Mouse (Mus musculus): ENCODE data around the gene Stk11.

Stk11 gene

DNA sequence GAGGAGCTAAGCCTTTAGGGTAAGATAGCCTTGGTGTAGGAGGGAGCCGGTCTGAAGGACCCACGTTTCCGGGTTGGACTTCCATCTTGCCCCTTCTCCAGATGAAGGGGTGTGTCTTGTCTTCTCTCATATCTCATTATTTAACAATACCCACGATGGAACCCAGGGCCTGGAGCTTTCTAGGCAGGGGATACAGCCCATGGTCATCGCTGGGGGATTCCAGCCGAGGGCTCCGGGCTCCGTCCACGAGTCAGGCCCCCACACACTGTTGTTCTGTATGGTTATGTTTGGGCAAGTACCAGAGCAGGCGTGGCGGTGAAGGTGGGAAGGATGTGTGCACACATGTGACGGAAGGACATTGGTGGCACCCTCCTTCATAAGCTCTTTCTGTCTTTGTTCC lies 28.6 kb downstream of the Stk11 start:
- no peak for DNase-seq (ENCODE audit: low read depth, low spot score)

DNA sequence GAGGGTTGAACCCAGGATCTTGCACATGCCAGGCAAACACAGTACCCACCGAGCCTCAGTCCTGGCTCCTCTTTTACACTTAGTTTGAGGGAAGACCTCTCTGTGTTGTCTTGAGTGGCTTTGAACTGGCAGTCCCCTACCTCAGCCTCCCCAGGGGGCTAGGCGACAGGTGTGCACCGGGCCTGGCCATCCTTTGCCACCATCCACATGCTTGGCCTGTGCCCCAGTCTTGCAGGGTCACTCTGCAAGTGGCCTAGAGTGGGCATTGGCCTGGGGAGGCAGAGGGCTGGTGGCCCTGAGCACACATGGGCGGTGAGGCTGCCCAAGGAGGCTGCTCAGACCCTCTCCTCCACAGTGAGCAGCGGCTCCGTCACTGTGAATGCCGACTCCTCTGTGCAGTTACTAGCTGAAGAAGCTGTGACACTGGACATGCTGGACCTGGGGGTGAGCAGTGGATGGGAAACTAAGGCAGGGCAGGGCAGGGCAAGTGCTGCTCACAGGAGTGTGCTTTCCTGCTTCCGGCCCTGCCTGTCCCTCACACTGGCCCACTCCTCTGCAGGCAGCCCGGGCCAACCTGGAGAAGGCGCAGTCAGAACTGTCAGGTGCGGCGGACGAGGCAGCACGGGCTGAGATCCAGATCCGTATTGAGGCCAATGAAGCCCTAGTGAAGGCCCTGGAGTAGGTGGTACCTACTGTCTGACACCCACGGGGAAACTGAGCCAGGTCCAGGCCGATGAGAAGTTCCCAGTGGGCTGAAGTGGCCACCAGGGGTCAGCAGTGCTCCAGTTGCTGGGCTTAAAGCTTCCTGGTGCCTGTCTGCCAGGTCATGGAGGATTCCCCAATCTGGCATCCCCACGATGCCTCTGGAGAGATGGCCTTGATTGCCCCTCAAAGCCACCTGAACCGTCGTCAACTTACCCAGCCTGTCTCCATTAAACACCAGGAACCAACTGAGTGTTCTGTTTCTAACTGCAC lies 29.5 kb downstream of the Stk11 start:
- DNase-seq (ENCODE audit: low read depth, low spot score) = no peak

DNA sequence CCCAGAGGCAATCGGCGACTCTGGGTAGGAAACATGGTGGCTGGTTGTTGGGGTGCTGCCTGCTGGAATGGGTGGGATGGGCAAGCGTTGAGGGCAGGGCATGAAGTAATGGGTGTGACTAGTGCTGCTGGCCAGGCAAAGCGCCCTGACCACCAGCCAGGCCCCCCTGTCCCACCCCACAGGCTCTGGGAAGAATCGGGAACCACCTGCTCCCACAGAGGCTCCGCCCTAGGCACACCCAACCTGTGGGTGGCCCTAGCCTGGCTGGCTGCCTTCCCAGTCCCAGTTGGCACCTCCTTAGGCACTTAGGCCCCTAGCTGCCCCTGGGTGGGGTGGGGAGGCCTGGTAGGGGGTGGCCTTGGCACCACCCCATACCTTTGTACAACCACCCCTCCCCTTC lies 30.3 kb downstream of the Stk11 start:
- no peak for DNase-seq (ENCODE audit: low read depth, low spot score)

DNA sequence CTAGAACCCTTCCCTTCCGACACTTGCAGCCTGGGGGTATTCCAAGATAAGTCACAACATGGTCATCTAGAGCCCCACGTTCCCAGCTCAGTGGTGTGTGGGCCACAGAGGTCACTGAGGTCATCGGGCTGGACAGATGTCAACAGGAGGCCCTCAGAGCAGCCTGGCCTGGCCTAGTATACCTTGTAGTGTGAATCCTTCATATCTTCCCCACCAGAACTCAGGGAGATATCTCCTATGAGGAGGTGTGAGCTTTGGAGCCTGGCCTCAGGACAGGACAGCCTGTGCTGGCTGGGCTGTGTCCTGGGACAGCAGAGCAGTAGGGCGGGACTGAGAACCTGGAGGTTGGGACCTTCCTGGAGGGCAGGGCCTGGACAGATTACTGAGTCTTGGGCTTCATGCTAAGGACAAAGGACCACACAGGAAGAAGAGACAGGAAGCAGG lies 31.0 kb downstream of the Stk11 start:
- no peak for DNase-seq (ENCODE audit: low read depth, low spot score)

DNA sequence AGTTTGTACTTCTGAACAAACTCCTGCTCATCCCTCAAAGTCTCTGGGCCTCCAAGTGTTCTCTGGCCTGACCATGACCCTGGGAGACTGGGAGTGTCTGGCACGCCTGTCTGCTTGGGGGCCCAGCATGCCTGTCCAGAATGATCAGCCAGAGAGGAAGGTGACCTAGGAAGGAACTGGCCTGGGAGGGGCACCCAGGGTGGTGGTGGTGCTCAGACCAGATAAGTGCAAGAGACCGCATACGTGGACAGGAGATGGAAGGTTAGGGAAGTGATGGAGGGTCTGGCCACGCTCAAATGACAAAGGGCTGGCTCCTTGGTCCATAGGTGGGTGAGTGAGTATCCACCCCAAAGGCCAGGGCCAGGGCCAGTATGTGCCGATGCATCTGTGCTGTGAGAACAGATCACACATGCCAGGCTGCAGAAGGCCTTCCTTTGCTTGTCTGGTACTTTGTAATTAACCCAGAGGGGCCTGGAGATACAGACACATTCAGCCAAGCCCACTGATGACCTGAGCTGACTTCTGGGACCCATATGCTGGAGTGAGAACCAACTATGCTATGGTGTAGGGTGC lies 31.6 kb downstream of the Stk11 start:
- no peak for DNase-seq (ENCODE audit: low read depth, low spot score)

DNA sequence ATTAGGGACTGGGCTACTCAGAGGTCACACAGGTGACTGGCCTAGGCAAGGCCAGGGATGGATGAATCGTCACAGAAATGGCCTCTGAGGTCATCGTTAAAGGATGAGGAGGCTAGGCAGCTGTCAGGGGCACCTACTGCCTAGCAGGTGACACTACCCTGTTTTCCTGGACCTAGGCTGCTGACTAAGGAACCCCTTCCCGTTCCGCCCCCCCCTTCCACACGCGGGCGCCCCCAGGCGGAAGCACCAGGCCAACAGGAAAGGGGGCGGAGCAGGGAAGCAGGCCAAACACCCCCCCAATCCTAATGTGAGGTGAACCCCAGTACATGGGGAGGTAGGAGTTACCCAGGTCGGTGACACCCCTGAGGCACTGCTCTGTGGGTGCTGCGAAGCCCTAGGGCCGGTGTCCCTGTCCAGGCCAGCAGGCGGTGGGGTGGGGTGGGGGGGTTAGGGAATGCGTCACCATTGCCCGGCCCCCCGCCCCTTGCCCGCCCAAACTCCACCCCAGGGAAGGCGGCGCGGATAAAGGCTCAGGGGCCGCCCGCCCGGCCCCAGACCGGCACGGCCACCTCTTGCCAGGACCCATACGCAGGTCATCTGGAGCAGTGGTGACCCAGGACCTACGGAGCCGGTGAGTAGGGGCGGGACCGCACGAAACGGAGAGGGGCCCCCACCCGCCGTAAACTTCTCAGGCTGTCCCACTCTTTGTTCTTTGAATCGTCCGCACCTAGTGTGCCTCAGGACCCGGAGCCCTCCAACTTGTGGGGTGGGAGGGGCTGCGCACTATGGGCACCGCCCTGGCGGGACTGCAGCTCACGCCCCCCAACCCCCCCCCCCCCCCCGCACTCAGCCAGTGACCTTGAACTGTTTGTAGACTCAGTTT lies 32.4 kb downstream of the Stk11 start, which contains the start of gene Midn:
Gene Midn (plus strand): TSS at position 554 of the 883 bp plus-strand sequence.
- peak; percentile 79 for DNase-seq (ENCODE audit: low read depth, low spot score)

DNA sequence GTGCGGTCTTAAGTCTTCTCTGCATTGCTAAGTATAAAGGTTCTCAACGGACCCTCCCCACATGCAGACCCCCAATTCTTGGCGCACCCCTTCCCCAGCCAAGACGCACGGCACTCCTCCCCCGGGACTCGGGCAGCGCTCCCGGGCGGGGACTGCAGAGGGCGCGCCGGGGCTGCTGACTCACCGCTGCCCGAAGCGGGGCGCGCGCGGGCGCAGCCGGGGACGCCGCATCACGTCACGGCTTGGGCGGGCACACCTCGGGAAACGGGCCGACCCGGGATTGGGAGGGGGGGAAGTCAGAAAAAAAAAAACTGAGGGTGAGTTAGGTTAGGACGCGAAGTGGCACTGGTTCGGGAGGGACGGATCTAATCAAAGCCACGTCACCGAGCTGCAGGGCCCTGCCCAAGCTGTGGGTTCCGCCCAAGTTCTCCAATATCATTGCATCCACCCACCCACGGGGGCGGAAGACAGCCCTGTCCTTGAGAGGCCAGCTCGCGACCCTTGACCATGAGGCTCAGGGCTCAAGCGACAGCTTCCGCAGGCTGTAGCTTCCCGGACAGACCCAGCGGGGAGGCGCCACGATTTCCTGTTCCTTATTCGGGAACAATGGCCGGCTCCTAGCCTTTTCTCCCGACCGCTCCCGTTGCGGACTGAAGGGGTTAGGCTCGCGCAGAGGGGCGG lies 33.1 kb downstream of the Stk11 start:
- DNase-seq (ENCODE audit: low read depth, low spot score) = peak; percentile 96

DNA sequence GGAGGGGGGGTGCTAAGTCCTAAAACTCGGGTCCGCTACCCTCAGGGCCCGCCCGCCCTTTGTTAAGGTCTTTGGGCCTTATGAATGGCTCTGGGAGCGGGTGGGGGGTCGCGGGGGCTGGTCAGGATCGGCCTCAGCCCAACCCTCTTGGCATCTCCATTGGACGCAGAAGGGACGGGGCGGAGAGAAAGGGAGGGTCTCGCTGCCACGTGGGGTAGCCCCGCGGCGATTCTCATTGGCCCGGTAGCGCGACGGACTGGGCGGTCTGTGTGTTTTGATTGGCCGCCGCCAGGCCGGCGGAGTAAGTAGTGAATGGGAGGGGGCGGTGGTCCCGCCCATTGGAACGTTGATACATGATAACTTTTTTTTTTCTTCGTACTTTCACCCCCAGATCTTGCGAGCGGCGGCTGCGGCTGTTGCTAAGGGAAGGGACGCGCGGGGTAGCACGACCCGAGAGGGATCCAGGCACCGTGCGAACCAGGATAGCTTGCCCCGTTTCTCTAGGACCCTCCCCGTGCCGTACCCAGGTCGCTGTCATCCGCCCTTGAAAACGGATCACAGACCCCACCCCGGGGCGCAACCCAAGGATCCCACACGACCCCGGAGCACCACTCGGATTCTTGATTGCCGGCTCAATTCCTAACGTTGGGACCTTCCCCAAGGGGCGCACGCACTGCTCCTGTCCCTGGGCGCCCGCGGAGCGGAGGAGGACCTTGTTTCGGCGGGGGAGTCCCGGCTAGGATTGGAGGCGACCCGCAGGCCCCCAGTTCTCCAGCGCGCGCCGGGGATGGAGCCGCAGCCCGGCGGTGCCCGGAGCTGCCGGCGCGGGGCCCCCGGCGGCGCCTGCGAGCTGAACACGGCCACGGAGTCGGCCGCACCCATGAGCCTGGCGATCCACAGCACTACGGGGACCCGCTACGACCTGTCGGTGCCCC lies 34.0 kb downstream of the Stk11 start:
- DNase-seq (ENCODE audit: low read depth, low spot score) = peak; percentile 99

DNA sequence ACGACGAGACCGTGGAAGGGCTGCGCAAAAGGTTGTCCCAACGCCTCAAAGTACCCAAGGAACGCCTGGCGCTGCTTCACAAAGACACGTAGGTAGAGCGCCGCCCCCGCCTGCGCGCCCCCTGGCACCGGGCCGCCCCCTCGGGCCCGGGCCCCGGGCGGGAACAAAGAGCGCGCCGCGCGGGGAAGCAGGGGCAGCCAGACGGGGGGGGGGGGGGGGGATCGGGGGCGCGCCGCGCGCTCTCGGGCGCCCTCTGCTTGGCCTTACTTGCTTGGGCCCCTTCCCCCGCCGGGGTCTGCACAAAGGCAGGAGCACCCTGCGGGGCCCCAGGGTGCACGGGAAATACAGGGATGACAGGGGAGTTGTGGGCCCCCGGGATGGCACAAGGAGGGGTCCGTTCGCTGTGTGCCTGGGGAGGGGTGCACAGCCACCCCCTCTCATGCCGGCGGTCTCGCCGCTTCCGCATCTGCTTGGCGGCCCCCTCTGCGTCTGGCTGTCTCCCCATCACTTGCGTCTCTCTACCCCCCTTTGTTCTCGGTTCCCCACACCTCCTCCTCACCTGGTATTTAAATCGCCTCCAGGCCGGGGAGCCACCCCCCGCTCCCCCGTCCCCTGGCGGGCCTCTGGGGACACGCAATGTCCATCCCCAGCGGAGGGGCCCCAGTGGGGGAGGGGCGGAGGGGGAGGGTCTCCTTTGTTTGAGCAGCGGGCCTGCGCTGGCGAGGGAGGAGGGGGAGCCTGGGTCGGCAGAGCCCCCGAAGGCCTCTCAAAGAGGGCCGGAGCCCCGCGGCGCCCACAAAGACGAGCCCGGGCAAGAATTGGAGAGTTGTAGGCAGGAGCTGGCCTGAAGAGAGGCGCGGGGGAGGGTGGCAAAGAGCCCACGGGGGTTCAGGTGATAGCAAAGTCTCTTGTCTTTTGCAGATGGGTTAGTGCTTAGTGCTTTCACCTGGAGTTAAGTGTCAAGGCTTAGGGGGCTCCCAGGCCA lies 34.9 kb downstream of the Stk11 start:
- peak; percentile 88 for DNase-seq (ENCODE audit: low read depth, low spot score)

DNA sequence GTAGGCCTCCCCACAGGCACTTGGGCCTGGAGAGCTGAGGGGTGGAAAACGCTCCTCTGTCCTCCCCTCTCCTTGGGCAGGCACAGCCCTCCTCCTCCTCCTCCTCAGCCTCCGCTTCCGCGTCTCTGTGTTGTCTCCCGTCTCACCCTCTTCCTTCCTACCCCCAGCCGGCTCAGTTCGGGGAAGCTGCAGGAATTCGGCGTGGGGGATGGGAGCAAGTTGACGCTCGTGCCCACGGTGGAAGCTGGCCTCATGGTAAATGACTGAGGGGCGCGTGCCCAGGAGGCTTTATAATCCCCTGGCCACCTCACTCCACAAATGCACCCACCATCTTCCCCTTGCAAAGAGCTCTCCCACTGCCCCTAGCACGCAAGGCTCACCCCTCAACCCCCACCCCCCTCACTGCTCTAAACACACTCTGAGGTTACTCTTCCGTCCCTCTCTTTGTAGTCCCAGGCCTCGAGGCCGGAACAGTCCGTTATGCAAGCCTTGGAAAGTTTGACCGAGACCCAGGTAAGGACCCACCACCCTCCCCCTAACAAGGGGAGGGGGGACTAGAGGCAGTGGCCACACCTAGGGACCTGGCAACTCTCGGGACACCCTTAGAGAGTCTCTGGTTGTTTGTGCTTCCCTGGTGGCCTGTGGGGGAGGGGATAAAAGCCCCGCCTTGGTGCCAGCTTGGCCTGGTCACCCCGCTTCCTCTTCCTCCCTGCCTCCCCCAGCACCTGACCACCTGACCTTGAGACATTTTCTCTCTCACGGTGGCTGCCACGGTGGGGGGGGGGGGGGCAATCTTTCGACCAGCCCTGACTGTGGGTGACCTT lies 35.8 kb downstream of the Stk11 start:
- DNase-seq (ENCODE audit: low read depth, low spot score) = no peak

DNA sequence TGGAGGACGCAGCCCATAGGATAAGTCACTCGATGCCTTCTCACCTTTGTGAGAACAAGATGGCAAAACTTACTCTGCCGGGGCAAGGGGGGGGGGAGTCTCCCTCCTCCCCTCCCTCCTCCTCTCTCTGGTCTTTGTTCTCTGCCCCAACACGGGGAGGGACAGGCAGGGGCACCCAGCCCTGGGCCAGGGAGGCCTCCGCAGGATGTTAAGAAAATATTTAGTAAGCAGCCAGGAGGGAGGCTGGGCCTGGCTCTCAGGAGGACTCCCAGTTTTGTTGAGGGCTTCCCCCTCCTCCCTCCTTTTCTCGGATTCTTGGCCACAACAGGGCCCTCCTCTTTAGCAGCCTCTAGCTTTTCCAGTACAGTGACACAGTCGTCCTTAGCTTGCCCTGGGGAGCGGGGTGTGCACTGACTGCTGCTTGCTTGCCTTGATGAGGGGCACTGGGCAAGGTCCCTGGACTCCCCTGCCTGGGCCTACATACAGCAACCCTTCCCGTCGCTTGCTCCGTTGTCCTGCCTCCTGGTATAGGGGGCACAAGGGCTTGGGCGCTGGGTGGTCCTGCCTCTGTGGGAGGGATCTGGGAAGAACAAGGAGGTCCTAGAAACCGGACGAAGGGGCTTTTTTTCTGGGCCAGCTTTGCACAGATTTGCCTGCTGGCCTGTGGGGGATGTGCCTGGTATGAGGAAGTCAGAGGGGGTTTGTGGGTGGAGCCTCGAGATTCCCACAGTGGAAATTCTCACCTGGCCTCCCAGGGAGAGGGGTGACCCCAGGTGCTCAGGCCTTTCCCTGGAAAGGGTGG lies 36.7 kb downstream of the Stk11 start:
- DNase-seq (ENCODE audit: low read depth, low spot score) = no peak

DNA sequence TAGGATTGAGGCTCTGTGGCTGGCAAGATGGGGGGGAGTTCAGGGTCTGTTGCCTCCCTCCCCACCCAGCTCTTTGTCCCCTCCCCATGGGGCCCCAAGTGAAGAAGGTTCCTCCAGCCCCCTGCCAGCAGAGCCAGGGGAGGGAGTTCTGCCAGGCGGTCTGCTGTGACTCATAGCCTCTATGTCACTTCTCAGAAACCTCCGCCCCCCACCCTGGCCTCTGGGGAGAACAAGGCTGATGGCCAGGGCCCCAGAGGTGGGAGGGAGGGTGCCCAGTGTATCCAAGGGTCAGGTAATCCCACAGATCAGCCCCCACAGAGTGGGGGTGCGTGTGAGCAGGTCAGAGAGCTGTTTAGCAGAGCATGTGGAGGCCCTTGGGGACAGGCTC lies 37.3 kb downstream of the Stk11 start:
- no peak for DNase-seq (ENCODE audit: low read depth, low spot score)

DNA sequence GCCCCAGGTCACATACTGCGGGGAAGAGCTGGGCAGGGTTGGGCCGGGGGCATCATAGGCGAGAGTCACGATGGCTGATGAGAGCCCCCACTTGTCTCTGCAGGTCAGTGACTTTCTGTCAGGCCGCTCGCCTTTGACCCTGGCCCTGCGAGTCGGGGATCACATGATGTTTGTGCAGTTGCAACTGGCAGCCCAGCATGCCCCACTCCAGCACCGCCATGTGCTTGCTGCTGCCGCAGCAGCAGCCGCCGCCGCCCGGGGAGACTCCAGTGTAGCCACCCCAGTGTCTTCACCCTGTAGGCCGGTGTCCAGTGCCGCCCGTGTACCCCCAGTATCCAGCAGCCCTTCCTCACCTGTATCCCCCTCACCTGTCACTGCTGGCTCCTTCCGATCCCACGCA lies 38.1 kb downstream of the Stk11 start:
- DNase-seq (ENCODE audit: low read depth, low spot score) = no peak

DNA sequence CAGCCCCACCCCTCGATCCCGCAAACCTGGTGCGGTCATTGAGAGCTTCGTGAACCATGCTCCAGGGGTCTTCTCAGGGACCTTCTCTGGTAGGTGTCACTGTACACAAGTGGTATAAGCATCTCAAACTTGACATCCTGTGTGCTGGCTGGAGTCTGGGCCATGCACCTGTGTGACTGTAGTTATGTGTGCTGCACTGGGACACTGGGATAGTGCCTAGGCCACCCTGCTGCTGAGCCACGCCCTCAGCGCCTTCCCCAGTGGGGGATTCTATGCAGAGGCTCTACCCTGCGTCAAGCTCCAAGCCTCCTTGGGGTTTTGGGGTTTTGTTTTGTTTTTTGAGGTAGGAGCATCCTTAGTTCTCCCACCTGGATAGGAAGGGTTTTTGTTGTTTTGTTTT lies 38.8 kb downstream of the Stk11 start:
- DNase-seq (ENCODE audit: low read depth, low spot score) = no peak

DNA sequence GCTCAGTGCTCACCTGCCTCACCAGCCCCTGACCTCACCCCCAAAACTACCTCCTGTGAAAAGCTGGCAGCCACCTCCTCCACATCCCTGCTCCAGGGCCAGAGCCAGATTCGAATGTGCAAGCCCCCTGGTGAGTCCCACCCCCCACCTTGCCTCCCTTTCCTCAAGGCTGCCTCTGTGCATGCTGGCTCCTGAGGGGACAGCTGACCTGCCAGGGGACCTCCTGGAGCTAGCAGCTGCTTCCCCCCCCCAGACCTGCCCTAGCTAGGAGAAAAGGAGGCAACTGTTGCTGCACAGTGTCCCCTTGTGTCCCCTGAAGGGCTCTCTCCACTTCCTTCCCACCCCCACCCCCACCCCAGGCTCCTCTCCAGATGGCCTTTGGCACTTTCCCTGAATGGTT lies 39.7 kb downstream of the Stk11 start:
- DNase-seq (ENCODE audit: low read depth, low spot score) = no peak

DNA sequence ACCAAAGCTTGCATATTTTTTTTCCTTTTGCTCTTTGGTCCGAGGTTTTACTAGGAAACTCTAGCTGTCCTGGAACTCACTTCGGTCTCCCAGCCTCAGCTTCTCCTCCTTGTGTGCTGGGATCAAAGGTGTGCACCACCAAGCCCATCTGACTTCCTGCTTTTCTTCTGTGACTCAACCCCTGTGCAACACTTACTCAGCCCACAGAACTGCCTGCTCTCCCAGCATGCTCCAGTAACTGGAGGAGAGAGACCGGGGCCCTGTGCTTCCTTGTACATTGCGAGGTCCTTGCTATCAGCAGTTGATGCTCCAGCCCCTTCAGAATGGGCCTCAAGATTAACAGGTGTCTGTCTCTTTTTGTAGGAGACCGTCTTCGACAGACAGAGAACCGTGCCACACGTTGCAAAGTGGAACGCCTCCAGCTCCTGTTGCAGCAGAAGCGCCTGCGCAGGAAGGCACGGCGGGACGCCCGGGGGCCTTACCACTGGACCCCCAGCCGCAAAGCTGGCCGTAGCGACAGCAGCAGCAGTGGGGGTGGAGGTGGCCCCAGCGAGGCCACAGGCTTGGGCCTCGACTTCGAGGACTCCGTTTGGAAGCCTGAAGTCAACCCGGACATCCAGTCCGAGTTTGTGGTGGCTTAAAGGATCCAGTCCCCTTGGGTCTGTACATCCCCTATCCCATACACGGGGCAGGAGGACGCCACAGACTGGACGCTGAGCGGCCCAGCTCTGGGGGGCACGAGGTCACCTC lies 40.6 kb downstream of the Stk11 start:
- no peak for DNase-seq (ENCODE audit: low read depth, low spot score)

DNA sequence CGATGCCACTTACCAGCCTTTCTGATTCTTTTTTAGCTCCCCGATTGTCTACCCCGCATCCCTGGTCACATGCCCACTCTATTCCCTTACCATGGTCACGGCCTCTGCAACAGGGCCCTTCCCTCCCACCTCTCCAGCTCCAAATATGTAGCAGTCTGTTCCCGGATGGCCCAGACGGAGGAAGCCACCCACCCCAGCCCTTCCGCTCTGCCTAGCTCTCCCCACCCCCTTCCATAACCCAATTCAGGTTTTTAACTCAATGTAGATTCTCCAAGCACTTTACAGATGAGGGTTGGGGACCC lies 41.1 kb downstream of the Stk11 start:
- no peak for DNase-seq (ENCODE audit: low read depth, low spot score)

Measured in mesoderm, embryonic 11.5 days (tissue).